Mouse (Mus musculus): ENCODE results near the gene Cd81.
A peak's percentile ranks its signal among the peaks of the same experiment; 100 is the strongest.

Cd81 gene

DNA sequence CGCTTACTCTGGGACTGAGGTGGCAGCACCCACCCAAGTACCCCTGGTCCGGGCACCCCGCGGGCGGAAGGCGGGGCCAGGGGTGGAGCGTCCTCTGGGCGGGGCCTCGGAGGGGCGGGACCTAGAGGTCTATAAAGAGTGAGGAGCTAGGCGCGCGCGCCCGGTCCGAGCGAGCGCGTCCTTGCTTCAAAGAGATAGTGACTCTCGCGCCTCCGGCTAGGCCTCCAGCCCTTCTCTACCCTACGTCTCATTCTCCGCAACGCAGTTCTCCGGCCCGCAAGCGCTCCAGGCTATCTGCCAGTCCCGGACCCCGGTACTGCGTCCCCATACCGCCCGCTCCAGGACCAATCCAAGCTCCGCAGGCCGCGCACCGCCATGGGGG is at the start of gene Cd81:
Gene Cd81 (plus strand): TSS at position 114 of the 382 bp plus-strand sequence.
- peak; percentile 78 for DNase-seq (ENCODE audit: low spot score)

DNA sequence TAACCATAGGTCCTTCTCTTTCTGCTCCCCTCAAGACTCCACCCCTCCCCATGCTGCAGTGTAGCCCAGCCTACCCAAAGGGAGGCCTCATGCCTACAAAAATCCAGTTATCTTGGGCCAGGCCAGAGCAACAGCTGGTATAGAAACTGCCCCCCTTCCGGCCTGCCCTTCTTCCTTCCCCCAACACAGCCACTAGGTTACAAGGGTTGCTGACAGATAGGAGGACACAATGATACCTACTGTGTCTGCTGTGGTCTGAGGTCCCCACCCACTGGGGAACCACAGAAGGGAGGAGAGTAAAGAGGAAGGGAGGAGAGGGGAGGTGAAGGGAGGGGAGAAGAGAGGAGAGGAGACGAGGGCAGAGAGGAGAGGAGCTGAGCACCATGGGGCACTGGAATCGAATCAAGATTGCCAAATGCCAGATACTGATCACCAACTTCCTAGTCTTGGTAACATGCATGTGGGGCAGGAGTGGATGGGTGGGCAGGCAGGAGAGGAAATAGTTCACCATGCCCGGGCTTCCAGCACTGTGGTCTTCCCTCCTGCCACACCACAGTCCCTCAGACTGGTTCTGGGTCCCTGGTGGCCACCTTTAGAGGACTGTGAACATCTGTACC is 47.7 kb upstream of the Cd81 start, which contains the start of gene Tspan32:
Gene Tspan32 (plus strand): TSS at position 320 of the 617 bp plus-strand sequence.
- peak; percentile 73 for DNase-seq (ENCODE audit: low spot score)

DNA sequence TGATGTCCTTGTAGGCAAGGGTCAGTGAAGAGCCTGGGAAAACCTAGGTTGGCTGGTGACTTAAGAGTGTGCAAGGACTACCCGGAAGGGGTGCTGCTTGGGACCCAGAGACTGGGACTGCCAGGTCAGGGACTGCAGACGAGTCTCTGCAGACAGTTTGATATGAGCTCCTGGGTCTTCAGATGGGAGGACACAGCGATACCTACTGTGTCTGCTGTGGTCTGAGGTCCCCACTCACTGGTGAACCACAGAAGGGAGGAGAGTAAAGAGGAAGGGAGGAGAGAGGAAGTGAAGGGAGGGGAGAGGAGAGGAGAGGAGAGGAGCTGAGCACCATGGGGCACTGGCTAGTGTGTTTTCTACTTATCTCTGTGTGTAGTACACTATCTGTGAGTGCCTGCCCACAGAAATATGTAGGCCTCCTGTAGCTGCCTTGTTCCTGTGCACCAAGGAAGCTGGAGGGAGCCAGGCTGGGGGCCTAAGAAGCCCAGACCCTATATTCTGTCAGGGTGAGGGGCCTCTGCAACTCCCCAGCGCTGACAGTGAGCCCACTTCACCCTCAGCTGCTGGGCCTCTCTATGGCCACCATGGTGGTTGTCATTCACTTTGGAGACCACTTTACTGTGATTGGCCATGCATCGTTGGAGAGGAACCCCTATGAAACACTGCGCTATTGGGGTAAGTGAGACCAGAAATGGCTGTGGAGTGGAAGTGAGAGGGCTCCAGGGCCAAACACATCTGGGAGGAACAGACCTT is 47.0 kb upstream of the Cd81 start:
- DNase-seq (ENCODE audit: low spot score) = peak; percentile 79

DNA sequence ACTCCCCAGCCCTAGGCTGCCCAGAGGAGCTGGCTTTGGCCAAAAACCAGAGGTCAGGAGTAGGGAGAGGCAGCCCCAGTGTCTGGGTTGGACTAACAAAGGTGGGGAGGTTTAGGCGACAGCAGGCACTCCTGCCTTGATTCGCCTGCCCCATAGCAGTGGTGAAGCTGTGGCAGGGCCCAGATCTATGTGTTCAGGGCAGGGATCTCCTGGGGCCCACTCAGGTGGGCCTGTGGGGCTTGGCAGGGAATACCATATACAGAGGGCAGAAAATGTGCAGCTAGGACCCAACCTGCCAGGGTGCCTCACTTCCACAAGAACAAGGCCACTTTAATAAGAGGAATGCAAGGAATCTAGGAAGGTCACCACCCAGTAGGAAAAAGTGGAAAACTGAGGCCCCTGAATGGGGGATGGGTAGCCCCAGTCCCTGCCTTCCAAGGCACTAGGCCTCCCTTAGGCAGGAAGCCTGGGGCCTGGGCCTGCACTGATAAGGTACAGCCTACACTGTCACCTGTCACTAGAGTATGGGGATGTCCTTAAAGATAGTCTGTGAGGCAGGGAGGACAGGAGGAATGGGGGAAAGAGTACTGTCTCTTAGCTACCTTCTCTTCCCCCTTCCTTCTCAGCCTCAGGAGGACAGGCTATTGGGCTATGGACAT is 46.3 kb upstream of the Cd81 start:
- DNase-seq (ENCODE audit: low spot score) = peak; percentile 85

DNA sequence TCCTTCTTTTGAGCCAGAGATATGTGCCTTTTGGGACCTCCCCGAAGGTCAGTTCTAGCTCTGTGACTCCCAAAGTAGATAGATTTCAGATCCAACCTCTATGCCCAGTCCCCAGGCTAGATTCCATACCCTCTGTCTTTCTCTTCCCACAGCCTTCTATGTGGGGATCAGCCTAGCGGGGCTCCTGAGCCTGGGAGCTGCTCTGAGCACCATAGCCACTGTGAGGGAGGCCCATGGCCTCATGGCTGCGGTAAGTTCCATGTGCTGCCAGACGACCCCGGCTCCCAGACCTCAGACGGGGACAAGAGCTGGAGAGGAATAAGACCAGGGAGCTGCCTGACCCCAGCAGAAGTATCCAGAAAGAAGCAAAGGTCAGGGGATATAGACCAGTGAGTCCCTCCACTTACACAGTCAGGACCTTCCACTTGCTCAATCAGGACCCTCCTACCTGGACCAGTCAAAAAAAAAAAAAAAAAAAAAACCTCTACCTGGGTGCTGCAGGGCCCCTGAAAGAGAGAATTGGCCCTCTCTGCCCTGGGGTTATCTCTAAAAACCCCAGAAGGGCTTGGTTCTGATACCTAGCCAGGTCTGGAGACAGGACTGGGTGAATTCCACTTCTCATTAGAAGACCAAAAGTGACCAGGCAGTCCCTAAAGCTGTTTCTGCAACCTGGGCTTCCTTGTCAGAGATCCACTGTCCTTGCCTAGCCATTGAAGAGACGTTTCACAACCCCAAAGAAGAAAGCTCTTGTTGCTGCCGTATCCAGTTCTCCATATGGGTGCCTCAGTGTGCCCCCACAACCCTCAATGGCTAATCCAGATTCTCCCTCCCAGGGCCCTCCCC is 45.6 kb upstream of the Cd81 start:
- peak; percentile 44 for DNase-seq (ENCODE audit: low spot score)

DNA sequence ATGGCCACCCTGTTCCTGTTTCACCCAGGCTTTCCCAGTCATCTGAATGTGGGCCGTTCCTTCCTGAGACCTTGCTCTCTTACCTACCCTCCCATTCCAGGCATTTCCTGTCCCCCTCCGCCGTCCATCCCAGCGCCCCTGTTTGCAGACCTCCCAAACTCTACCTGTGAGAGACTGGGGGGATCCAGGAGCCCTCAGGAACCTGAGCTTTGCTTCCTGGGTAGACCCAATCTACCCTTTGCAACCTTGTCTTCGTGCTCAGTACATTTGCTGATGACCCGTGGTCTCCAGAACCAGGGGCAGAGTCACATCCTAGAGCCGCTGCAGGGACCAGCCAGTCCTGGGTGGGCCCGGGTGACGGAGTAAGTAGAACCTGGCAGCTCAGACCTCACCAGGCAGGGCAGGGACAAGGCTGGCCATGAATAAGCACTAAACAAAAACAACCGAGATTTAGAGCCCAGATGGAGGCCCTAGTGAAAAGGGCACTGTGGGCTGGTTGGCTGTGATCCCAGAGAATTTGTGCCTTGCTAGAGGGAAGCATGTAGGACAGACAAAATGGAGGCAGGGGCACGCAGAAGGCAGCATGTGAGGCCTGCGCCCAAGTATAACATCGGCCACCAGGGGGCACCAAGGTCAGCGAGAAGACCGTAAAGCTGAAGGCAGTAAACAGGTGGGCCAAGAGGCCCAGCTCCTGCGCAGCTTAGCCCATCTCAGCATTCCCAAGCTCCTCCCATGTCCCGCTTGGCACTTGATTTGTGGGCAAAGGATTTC is 44.8 kb upstream of the Cd81 start:
- peak; percentile 93 for DNase-seq (ENCODE audit: low spot score)

DNA sequence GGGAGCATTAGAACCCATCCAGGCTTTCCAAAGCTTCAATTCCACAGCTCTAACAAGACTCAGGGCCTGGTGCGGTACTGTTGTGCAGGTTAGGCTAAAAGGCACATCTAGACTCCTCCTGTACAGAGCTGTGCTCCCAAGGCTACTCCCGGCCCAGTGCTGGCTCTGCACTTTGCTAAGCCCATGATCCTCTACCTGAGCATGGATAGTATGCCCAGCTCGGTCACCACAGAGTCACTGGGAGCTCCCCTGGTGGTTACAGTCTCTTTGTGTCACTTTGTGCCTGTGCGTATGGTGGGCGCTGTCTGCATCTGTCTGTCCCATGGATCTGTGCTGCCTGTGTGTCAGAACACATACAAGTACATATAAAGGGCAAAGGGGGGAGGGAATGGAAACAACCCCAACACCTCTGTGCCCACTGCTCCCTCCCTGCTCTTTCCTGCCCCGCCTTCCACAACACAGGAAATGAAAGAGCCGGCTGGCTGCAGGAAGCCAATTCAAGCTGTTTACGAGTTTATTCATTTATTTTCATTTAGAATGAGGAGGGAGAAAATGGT is 44.1 kb upstream of the Cd81 start:
- DNase-seq (ENCODE audit: low spot score) = no peak

DNA sequence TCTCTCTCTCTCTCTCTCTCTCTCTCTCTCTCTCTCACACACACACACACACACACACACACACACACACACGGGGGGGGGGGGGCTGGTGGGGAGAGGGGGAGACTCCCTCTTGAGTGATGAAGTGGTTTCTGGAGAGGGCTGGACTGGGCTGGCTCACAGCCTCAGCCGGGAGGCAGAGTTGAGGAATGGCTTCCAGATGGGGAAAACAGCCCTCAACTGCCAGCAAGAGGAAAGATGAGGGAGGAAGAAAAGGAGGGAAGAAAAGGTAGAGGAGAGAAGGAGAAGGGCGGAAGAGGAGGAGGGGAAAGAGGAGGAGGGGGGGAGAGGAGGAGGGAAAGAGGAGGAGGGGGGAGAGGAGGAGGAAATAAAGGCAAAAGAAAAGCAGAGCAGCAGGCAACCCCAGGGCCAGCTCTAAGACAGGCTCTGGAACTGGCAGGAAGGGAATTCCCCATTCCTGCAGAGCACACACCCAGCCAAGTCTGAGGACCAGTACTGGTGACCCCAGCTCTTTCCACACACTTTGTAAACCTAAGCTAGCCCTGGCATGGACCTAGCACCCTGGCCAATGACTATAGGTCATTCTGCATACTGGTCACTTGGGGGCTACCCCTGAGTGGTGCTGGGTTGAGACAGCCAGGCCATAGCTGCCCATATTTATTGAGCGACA is 43.4 kb upstream of the Cd81 start:
- DNase-seq (ENCODE audit: low spot score) = no peak

DNA sequence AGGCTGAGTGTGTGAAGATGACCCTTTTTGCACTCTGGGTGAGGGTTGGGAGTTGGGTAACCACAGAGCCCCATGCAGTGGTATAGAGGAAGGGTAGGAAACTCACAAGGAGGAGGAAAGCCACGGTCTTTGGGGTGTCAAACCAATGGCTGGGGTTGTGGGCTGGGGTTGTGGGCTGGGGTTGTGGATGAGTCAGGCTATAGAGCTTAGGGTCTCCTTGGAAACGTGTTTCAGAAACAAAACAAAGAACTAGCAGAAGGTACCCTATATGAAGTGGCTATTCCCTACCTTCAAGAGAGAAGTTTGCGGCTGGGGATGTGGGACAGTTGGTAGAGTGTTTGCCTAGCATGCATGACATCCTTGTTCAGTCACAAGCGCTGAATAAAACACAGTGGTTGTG is 42.5 kb upstream of the Cd81 start:
- DNase-seq (ENCODE audit: low spot score) = no peak

DNA sequence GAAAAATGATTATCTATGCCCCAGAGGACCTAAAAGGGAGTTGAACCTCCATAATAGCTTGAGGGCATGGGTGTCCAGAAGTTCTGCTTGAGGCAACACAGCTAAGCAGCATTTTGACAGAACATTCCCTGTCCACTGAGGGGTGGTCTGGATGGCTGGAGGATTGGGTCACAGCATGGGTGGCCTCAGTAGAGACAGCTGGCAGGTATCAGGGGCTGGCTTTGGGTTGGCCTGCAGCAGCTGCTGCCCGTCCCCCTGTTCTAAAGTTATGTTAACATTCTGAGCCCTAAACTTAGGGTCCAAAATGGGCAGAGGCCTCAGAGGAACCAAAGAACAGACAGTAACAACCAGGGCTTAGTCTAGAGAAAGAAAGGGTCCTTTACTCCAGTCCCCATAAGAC is 41.3 kb upstream of the Cd81 start:
- DNase-seq (ENCODE audit: low spot score) = no peak

DNA sequence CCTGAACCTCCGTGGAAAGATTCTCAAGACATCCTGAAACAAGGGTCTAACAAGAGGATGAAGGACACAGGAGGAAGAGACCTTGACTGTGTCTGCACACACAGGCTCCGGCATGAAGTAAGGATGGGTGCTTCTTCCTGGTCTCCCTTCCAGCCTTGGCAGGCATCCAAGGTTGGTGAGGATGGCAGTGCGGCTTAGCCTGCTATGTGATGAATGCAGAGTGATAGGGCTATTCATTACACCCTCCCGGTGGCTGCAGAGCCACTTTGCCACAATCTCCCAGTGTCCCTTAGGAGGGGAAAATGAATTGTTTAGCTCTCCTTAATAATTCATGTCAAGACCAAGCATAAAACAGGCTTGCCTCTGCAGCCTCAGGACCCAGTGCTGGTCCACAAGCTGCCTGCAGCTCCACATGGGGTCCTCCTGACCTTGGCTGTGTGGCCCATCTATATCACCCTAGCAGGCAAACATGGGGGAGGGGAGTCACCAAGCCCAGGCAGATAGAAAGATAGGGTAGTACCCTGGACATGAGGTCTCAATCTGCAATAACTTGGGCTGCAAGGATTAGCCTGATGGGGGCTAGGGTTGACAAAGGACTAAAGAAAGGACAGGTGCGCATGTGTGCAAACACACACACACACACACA is 40.2 kb upstream of the Cd81 start:
- DNase-seq (ENCODE audit: low spot score) = no peak

DNA sequence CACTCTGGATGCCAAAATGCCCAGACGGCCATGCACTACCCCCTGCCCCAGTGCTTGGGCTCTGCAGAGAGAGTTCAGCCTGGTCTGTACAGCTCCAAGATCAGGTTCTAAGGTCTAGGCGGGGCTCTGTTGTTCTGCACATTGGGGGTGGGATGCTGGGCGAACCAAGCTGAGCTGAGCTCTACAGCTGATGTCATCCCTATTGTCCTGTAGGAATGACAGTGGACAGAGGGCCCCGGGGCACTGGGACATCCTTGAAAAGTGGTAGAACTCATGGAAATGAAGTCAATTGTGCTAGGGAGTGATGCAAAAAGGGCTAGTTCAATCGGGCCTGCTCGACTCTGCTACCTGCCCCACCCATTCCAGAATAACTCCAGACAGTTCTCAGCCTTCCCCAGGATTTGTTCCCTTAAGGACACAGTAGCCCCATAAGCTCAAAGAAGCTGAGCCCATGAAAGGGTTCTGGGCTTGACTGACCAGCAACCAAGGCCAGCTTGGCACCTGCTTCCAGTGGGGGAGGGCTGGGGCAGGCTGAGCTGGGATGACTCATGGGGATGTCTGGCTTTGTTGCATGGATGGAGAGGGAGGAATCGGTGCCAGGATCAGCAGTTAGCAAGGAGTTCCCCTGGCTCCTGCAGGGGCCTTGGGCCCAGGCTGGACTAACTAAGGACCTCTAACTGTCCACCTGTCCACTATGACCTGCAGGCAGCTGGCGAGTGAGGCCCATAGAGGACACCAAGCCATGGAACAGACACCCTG is 38.9 kb upstream of the Cd81 start:
- no peak for DNase-seq (ENCODE audit: low spot score)

DNA sequence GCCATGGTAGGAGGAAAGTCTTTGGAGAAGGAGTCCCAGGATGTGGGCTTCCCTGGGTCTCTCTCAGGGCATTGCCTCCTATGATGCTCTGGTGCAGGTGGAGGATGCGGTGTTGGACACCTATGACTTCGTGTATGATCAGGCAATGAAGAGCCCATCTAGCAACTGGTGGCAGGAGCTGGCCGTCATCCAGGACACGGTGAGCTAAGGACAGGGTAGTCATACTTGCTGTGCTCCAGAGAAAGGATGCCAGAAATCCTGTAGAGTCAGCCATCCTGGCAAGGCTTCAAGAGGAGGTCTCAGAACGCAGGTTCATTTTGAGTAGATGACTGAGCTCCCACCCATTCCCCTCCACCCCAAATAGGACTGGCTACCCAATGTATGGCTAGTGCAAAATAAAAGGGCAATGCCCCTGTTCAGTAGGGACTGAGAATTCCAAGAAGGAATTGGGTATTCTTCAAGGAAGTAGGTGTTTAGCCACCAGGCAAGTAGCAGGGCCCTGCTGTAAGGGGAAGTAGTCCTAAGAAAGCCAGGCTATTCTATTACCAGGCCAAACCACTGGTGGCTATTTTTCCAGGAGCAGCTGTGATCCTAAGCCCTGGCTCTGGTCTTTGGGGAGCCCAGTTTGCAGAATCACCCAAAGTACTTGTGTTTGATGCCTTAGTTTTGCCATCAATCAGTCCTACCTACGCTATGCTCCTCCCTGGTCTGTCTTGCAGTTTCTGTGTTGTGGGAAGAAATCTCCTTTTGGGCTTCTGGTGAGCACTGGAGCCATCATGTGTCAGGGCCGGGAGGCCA is 37.5 kb upstream of the Cd81 start:
- no peak for DNase-seq (ENCODE audit: low spot score)

DNA sequence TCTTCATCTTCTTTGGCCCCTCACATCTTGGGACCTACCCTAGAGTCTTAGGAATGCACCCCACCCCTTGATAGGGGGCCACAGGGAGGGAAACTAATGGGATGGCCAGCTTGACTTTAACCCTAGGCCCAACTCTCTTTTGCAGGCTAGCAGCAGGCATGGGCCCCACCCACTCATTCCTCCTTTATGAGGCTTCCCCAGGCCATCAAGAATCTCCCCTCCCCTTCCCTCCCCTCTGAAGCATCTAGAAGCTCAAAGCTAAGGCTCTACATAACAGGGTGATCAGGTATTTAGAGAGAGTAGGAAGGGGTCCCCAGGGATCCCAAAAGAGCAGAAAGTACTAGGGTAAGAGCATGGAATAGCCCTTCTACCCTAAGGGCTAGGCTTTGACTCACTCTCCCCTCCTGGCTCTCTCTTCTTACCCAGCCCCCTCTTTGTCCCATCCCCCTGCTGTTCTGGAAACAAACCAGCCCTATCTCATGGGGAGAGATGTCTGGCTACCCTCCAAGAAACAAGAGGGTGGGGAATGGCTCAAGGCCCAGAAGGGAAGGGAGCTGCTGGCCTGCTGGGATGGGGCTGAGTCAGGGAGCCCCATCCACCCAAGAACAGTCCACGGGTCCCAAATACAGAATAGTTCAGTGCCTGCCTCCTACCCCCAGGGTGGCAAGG is 36.6 kb upstream of the Cd81 start:
- no peak for DNase-seq (ENCODE audit: low spot score)

DNA sequence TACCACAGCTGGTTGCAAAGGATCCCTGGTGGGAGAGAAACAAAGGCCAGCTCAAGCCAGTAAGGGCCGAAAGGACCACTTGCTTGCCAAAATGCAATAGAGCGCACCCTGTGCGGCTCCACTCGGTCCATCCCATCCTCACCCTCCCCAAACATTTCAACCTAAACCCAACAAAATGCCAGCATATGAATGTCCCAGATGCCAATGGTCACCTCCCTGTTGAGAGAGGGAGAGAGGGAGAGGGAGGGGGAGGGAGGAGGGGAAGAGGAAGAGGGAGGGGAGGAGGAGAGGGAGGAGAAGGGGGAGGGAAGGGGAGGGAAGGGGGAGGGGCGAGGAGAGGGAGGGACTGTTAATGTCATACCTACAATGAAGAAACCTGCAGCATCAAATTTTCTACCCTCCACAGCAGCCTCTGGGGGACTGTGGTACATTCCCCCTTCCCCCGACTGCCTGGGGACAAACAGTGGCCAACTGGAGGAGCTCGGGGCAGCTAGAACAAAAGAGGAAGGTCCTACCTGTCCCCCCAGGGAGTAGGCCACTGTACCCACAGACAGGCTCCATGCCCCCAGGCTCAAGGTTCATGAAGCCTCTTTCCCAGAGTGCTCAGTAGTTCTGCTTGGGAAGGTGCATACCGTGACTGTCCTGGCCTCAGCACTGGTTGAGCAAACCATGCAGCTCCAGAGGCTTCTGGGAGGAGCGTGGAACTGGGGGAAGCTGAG is 36.0 kb upstream of the Cd81 start:
- no peak for DNase-seq (ENCODE audit: low spot score)

DNA sequence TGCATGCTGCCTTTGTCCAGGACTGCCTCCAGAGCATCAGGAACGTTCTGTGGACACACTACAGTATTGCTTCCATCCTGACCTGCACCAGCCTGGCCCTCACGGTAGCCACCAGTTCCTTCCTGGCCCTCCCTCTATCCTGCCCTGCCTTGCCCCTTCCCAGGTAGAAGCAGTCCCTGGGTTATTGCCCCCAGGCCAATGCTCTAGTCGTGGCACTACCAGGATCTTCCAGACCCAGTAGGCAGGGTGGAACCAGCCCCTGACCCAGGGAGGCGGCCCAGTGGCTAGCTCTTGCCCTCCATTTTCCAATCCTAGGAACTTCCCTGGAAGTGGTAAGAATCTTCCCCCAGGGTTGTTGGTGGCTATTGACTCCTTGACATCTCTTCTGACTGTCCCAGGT is 35.4 kb upstream of the Cd81 start:
- no peak for DNase-seq (ENCODE audit: low spot score)

DNA sequence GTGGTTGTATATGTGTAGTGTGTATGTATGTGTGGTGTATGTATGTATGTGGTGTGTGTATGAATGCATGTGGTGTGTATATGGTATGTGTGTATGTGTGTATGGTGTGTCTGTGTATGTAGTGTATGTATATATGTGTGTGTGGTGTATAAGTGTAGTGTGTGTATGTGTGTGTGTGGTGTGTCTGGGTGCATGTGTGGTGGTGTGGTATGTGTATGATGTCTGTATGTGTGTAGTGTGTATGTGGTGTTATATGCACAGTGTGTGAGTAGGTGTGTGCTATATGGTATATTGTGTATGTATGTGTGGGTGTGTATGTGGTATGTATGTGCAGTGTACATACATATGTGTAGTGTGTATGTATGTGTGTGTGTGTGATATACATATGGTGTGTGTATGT is 32.5 kb upstream of the Cd81 start:
- no peak for DNase-seq (ENCODE audit: low spot score)
